Mouse (Mus musculus): ENCODE results near the gene Polr3b. TPM values are rescaled to one million over a fixed set of nuclear protein-coding genes. Genes with fewer than 3 reads are reported as not detected.

The Polr3b gene
- 4.0 and 6.4 TPM in 2 replicates for polyA plus RNA-seq (2012; ENCODE audit: low replicate concordance)

DNA sequence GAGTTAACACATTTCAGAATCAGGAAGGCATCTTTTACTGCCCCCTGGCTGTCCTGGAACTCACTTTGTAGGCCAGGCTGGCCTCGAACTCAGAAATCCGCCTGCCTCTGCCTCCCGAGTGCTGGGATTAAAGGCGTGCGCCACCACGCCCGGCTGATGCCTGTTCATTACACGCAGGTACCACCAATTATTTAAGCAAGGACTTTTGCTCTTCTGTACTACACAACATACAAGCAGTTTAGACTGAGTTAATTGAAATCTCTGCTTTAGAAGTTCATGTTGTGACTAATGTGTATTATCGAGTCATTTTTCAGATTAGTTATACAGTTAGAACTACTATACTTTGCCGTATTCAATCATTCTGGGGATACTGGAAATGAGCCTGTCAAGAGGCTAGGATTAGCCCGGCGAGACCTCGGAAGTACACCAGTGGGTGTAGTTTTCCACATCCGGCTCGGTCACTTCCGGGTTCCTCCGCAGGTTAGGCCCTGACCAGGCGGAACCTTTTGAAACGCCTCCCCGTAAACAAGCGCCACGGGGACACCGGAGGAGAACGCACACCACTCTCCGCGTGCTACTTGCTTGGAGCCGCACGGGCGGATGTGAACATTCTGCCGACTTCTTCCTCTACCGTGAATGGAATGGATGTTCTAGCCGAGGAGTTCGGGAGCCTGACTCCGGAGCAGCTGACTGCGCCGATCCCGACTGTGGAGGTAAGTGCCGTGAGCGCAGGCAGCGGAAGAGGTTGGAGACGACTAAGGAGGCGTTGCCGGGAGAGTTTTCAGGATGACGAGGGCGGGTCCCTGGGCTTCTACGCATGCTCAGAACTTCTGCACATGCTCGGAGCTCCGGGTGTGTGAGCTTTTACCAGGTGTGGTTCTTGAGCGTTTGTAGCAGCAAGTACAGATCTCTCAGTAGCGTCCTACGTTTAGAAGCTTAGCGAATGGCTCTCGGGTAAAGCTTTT is at the start of gene Polr3b:
TSS of gene Polr3b (plus strand) at position 467 of the 965 bp plus-strand sequence.

DNA sequence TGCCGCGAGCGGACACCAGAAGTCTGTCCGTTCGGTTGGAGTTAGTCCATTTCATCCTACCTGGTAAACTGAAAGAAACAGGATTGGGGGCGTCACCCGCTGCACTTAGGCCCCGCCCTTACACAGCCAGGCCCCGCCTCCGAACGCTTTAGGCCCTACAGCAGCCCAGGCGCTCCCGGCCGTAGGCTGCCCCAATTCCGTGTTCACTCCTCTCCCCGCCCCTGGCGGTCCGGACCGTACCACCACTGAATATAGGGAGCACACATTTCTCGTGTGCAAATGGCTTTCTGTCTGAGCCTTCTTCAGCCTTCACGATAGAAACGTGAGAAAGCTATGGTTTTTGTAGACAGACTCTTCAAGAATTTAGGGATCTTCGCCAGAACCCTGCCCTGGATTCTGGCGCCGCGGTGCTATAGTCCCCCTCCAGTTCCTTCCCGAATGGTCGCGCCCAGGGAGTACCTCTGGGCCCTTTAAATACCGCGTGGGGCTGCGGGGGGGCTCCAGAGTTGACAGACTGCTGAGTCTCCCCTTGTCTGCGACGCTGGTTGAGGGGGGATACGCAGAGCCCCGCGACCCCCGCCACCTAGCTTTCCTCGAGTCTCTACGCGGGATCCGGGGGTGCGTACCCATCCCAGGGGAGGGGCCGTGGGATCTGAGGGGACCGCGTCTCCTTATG is 45.6 kb upstream of the Polr3b start, which contains the start of gene Tcp11l2:
TSS of gene Tcp11l2 (plus strand) at position 232 of the 676 bp plus-strand sequence.

GRCm38 (mm10) chr10:84755786-84756203 is 133.7 kb downstream of the Polr3b start, which contains the start of gene Rfx4:
TSS of gene Rfx4 (plus strand) at chr10:84756062.

Other genes with a start within 250 kb of the Polr3b start
- 1.7 and 6.5 TPM in 2 replicates for gene Nuak1, start 181.7 kb upstream of the Polr3b start, polyA plus RNA-seq (2012; ENCODE audit: low replicate concordance)
- gene Ckap4, start 88.2 kb upstream of the Polr3b start, polyA plus RNA-seq (2012; ENCODE audit: low replicate concordance) = 15.7 and 29.6 TPM in 2 replicates
- 3.8 and 6.5 TPM in 2 replicates for gene Tcp11l2, start 45.7 kb upstream of the Polr3b start, polyA plus RNA-seq (2012; ENCODE audit: low replicate concordance)
- not detected in 2 replicates for gene Rfx4, start 133.8 kb downstream of the Polr3b start, polyA plus RNA-seq (2012; ENCODE audit: low replicate concordance)

All from hematopoietic multipotent progenitor cell, adult 10-12 weeks (in vitro differentiated cells).